Mouse (Mus musculus) liver, postnatal 0 days (tissue): Measurements from ENCODE around the gene Rbms1.

Source experiments
- CTCF ChIP-seq: sonication (generic); IDR thresholded peaks from 2 replicates; pipeline ENCODE4 v1.5.1; 2016; ENCODE audit warnings: antibody characterized with exemption, low read depth
- EP300 ChIP-seq: IDR thresholded peaks from 2 replicates; pipeline ENCODE4 v1.6.1; 2016; ENCODE audit warnings: antibody characterized with exemption, low read depth, mild to moderate bottlenecking

DNA sequence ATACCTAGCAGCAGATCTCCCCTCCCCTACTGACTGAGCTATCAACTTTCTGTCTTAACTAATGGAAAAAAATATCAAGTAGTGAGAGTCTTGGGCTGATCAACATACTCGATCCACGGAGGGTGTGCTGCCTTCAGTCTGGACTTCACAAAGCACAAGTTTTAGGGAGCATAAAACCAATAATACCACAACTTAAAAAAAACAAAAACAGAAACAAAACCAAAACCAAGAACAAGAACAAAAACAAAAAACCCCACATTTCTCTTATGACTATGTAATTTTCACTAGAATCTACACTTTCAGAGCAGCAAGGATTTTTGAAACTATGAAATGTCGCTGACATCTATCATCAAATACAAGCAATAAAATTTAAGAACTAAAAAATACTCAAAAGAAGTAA lies 212.4 kb downstream of the Rbms1 start:
- TF ChIP-seq CTCF (no peak), EP300 (no peak)
